Mouse (Mus musculus) thymus, adult 2 months (tissue): Measurements from ENCODE around the gene Gnai2.

ENCODE experiments used
- CTCF ChIP-seq: fragments of 200-500 bp; IDR thresholded peaks from 2 replicates; pipeline ENCODE4 v1.5.1; 2012; ENCODE audit warnings: mild to moderate bottlenecking, control low read depth, low read length, moderate library complexity, borderline replicate concordance; ENCODE audit not compliant: control insufficient read depth, poor library complexity, insufficient read depth; ENCODE audit errors: extremely low read depth
- POLR2A ChIP-seq: fragments of 200-500 bp; IDR thresholded peaks from 2 replicates; pipeline ENCODE4 v1.6.1; 2012; ENCODE audit warnings: mild to moderate bottlenecking, low read length, control low read depth, moderate library complexity; ENCODE audit not compliant: control insufficient read depth, poor library complexity, insufficient read depth; ENCODE audit errors: extremely low read depth

DNA sequence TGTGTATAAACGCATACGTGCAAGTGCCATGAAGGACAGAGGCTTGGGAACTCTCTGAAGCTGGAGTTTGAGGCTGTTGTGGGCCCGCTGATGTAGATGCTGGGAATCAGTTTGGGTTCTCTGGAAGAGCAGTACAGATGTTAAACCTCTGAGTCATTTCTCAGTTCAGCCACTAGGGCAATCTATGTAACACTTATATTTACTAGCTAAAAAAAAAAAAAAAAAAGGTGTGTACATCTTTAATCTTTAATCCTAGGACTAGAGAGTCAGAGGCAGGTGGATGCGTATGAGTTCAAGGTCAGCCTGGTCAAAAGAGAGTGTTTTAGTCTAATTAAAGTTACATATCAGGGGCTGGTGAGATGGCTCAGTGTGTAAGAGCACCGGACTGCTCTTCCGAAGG is 11.8 kb upstream of the Gnai2 start:
- no peak for TF ChIP-seq POLR2A
- no peak for TF ChIP-seq CTCF
